Mouse (Mus musculus) stomach, postnatal 0 days (tissue): ENCODE data around the gene Lnp1. TPM values are rescaled to one million over a fixed set of nuclear protein-coding genes. Genes with fewer than 3 reads are reported as not detected.
A peak's percentile ranks its signal among the peaks of the same experiment; 100 is the strongest.

Source experiments
- ATAC-seq: fragments of 200-750 bp; cut with Nextera tagmentation; 2 replicates; pipeline ENCODE4 v1.8.0; 2017; ENCODE audit not compliant: low FRiP score, low TSS enrichment
- DNase-seq: peaks from one replicate; pipeline ENCODE4 v3.0.0-alpha.2; 2016; ENCODE audit warnings: low spot score
- H3K27ac ChIP-seq: fragments of 300-500 bp; sonication (generic); replicated peaks from 2 replicates; pipeline ENCODE4 v1.5.1; 2014; ENCODE audit warnings: mild to moderate bottlenecking, control low read depth
- H3K27me3 ChIP-seq: fragments of 300-500 bp; sonication (generic); 2 replicates; pipeline ENCODE4 v1.6.1; 2014; ENCODE audit warnings: low read length; ENCODE audit not compliant: control insufficient read depth, insufficient read depth
- H3K36me3 ChIP-seq: fragments of 300-500 bp; sonication (generic); 2 replicates; pipeline ENCODE4 v1.6.1; 2014; ENCODE audit warnings: low read length, mixed read lengths; ENCODE audit not compliant: control insufficient read depth, insufficient read depth
- H3K4me1 ChIP-seq: fragments of 300-500 bp; sonication (generic); replicated peaks from 2 replicates; pipeline ENCODE4 v1.6.1; 2014; ENCODE audit warnings: antibody characterized with exemption; ENCODE audit not compliant: control insufficient read depth, insufficient read depth
- H3K4me2 ChIP-seq: fragments of 300-500 bp; sonication (generic); replicated peaks from 2 replicates; pipeline ENCODE4 v1.6.1; 2014; ENCODE audit warnings: low read depth, mild to moderate bottlenecking, control low read depth, moderate library complexity
- H3K4me3 ChIP-seq: fragments of 300-500 bp; sonication (generic); 2 replicates; pipeline ENCODE4 v1.5.1; 2014; ENCODE audit warnings: low read depth, low read length, control low read depth
- H3K9ac ChIP-seq: fragments of 300-500 bp; sonication (generic); 2 replicates; pipeline ENCODE4 v1.6.1; 2014; ENCODE audit warnings: mild to moderate bottlenecking, low read length, control low read depth, mixed read lengths
- H3K9me3 ChIP-seq: fragments of 300-500 bp; sonication (generic); 2 replicates; pipeline ENCODE4 v1.6.1; 2016; ENCODE audit warnings: low read length; ENCODE audit not compliant: control insufficient read depth
- CTCF ChIP-seq: IDR thresholded peaks from 2 replicates; pipeline ENCODE4 v1.5.1; 2016; ENCODE audit warnings: antibody characterized with exemption, low read depth, mild to moderate bottlenecking, moderate library complexity
- EP300 ChIP-seq: optimal IDR thresholded peaks from 2 replicates; pipeline ENCODE3; 2016; ENCODE audit warnings: antibody characterized with exemption
- WGBS: fragments of 180-500 bp; shearing (Covaris S2); extraction: QIAGEN DNeasy Blood & Tissue Kit; methylation state at CpG from one replicate; pipeline ENCODE4 v1.1.7; 2014; 5-methylcytosine and 5-hydroxymethylcytosine counted together
- polyA plus RNA-seq: library from polyadenylated mRNA; unstranded; fragments of >200 nt; fragmentation: Nextera tagmentation; extraction: Ambion mirVana; gene quantifications from 2 replicates; pipeline ENCODE4 v1.2.1, GENCODE M21; 2015

The Lnp1 gene
- polyA plus RNA-seq, 1 experiment from 2014 or later: not detected

DNA sequence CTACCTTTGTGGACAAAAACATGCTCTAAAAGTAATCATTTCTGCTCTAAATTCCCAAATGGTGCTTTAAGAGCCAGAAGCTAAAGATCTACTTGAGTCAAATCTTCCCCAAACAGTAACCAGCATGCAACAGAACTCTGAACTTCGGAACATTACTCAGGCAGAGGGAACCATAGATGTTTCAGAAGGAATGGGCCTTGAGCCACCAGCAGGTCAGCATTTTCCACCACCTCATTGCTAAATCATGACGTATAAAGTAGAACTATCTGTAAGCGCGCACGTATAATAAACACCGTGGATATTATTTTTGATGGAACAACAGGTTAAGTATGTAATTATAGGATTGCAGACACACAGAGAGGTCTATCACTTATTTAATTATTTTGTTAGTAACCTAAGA, 43.0 kb downstream of the Lnp1 start:
- no peaks in the 10 kb centered on the region for H3K4me1 ChIP-seq
- peak overlapping the region; percentile 64 for H3K4me2 ChIP-seq
- no peak for TF ChIP-seq EP300
- TF ChIP-seq CTCF: no peak
- peak overlapping the region; percentile 50 for H3K4me3 ChIP-seq
- ATAC-seq: no peak
- H3K36me3 ChIP-seq: no peaks in the 10 kb centered on the region
- no peaks in the 10 kb centered on the region for H3K27me3 ChIP-seq
- no peaks in the 10 kb centered on the region for H3K9me3 ChIP-seq
- DNase-seq: no peak
- no peak overlapping the region for H3K9ac ChIP-seq
- WGBS: 66% methylated on average over 6 of the region's 6 CpGs
- H3K27ac ChIP-seq: no peak overlapping the region

- H3K4me1 ChIP-seq: no peaks in the 10 kb centered on the region
- peak overlapping the region; percentile 45; the same call in 1 of the 2 replicates for H3K27ac ChIP-seq
- H3K9ac ChIP-seq: no peak overlapping the region
- no peak overlapping the region for H3K4me2 ChIP-seq
- ATAC-seq: peak; percentile 61
- H3K27me3 ChIP-seq: no peaks in the 10 kb centered on the region
- H3K4me3 ChIP-seq: no peak overlapping the region
- H3K36me3 ChIP-seq: no peaks in the 10 kb centered on the region
- no peak for DNase-seq
- 41% methylated on average over 2 of the region's 2 CpGs for WGBS
- TF ChIP-seq EP300 (peak; percentile 89), CTCF (peak; percentile 58)
- no peaks in the 10 kb centered on the region for H3K9me3 ChIP-seq
Measured at GRCm38 (mm10) chr16:56873410-56873809, 54.5 kb downstream of the Lnp1 start.

- Histone ChIP-seq H3K4me1 (no peaks in the 10 kb centered on the region), H3K27ac (no peak overlapping the region), H3K27me3 (no peaks in the 10 kb centered on the region), H3K9me3 (no peaks in the 10 kb centered on the region), H3K36me3 (no peaks in the 10 kb centered on the region), H3K9ac (no peak overlapping the region), H3K4me3 (no peak overlapping the region), H3K4me2 (no peak overlapping the region)
- WGBS: 61% methylated on average over 3 of the region's 3 CpGs
- no peak for ATAC-seq
- TF ChIP-seq EP300 (no peak), CTCF (no peak)
- DNase-seq: no peak
Measured at GRCm38 (mm10) chr16:56870458-56870857, 57.4 kb downstream of the Lnp1 start.

GRCm38 (mm10) chr16:56868361-56868760, 59.5 kb downstream of the Lnp1 start:
- Histone ChIP-seq H3K27ac (no peak overlapping the region), H3K9ac (no peak overlapping the region), H3K27me3 (no peaks in the 10 kb centered on the region), H3K4me3 (no peak overlapping the region), H3K36me3 (no peaks in the 10 kb centered on the region), H3K4me1 (no peaks in the 10 kb centered on the region), H3K4me2 (no peak overlapping the region), H3K9me3 (no peaks in the 10 kb centered on the region)
- no peak for DNase-seq
- TF ChIP-seq CTCF (no peak), EP300 (no peak)
- WGBS: 63% methylated on average over 5 of the region's 5 CpGs
- ATAC-seq: no peak

GRCm38 (mm10) chr16:56867591-56867990, 60.3 kb downstream of the Lnp1 start:
- 54% methylated on average over 4 of the region's 4 CpGs for WGBS
- Histone ChIP-seq H3K9ac (no peak overlapping the region), H3K4me2 (no peak overlapping the region), H3K27ac (no peak overlapping the region), H3K4me3 (no peak overlapping the region), H3K27me3 (no peaks in the 10 kb centered on the region), H3K4me1 (no peaks in the 10 kb centered on the region), H3K9me3 (no peaks in the 10 kb centered on the region), H3K36me3 (no peaks in the 10 kb centered on the region)
- DNase-seq (no peak), ATAC-seq (no peak)
- TF ChIP-seq EP300 (no peak), CTCF (no peak)

Other genes with a start within 250 kb of the Lnp1 start
- gene Tfg, start 210.6 kb downstream of the Lnp1 start, polyA plus RNA-seq: 115 and 117 TPM in 2 replicates
- gene Adgrg7, start 132.2 kb downstream of the Lnp1 start, polyA plus RNA-seq: not detected in 2 replicates
- 48.9 and 53.3 TPM in 2 replicates for gene Tmem45a, start 41.9 kb downstream of the Lnp1 start, polyA plus RNA-seq
- 30.4 and 31.5 TPM in 2 replicates for gene Tmem45a2, start 143.3 kb upstream of the Lnp1 start, polyA plus RNA-seq
- 26.5 and 27.2 TPM in 2 replicates for gene Tomm70a, start 193.6 kb upstream of the Lnp1 start, polyA plus RNA-seq
- gene Nit2, start 239.3 kb upstream of the Lnp1 start, polyA plus RNA-seq: 40.2 and 41.3 TPM in 2 replicates